Mouse (Mus musculus): ENCODE data around the gene Fbxl17. TPM values are rescaled to one million over a fixed set of nuclear protein-coding genes. Genes with fewer than 3 reads are reported as not detected.

The Fbxl17 gene
- polyA plus RNA-seq, 1 experiment = 11.8 TPM

DNA sequence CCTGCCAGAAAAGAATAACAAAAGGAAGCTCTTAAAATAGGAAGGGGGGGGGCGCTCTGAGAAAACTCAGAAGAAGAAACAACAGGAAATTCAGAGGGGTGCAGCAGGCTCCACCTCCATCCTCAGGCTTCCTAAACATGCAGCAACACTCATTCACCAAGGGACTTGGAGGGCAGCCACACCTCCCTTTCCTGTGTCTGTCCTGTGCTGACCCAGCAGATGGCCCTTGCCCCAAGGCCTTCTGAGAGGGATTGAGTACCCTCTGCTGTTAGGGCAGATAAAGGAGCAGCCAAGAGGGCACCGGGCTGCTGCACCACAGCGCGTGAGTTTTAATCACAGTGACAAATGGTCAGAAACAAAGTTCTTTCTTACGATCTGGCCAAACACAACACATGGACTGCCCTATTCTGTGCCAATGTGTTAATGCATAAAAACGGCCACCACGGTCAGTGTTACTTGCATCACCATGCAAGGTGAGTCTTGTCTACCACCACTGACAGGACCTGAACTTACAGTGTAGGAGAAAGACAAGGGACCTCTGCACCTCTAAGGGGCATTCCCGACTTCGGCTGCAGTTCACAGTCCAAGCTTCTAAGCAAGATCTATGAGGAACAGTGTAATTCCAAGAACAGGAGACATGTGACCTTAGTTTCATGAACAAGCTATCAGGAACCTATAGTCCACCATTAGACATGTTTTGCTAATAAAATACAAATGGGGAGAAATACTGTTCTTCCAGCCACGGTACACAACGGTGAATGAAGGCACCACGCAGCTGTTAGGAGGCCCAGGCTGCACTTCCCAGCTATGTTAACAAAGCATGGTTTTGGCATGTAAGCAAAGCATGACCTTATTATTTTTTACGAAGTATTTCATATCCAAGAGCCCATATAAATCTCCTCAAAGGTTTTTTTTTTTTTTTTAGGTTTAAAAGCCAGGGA lies 96.8 kb downstream of the Fbxl17 start:
- no peak for DNase-seq (ENCODE audit: low spot score)

DNA sequence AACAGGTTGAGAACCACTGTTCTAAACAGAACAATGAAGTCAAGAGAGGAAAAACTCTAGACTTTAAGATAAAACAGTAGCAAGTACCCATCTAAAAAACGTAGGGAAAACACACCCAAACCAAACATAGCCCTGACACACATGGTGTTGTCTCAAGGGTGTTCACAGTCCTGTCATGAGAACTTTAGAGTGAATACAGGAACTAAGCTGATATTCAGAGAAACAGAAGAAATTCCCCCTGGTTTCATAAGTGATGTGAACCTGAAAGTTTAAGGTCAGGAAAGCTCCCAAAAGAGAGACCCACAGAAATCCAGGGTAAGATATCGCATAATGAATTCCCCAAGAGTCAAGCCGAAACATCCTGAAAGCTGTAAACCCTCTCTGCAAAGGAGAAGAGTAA lies 97.6 kb downstream of the Fbxl17 start:
- DNase-seq (ENCODE audit: low spot score) = no peak

DNA sequence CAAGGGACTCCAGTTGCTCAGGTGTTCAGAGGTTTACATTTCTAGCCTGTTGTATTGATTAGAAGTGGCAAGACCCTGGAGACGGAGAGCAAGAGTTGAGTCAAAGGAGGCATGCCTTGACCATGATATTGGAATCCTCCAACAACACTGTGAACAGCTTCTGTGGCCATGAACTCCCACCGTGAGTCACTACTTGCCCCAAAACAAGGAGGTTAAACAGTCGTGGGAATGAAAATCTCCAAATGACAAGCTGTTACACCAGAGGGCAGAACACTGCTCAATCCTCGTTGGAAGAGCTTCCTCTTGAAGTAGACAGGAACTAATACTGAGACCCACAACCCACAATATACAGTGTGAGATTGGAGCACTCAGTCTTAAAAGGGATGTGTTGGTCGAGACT lies 99.2 kb downstream of the Fbxl17 start:
- no peak for DNase-seq (ENCODE audit: low spot score)

DNA sequence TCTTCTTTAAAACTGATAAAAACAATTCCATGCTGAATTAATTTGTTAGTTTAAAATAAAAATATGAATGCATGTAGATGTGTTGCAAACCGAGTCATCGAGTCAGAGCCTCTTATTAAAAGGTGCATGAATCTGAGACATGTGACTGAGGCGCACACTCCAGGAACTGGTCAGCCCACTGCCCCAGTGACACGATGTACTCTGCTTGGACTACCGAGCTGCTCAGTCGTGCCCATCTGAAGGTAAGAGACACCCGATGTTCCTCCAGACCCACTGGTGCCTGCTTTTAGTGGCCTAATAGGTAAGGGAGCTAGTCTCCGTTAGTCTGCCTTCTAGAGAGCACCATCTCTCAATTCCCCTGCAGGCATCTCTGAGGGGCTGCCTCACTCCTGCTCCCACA lies 100.0 kb downstream of the Fbxl17 start:
- no peak for DNase-seq (ENCODE audit: low spot score)

DNA sequence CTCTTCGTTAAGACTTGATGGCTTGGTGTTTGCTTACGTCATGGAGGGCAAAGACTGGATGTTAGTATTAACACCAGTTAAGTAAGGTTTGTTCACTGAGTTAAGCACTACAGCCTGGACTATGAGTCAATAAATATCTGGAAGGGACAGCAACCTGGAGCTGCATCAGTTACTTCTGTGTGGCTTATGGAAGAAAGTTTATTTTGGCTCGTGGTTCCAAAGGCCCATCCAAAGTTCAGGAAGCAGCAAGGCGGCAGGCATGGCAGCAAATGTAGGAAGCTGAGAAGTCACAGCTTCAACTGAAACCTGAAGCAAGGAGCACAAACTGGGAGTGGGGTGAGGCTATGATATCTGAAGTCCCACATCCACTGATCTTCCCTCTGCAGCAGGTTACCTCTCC lies 108.3 kb downstream of the Fbxl17 start:
- no peak for DNase-seq (ENCODE audit: low spot score)

DNA sequence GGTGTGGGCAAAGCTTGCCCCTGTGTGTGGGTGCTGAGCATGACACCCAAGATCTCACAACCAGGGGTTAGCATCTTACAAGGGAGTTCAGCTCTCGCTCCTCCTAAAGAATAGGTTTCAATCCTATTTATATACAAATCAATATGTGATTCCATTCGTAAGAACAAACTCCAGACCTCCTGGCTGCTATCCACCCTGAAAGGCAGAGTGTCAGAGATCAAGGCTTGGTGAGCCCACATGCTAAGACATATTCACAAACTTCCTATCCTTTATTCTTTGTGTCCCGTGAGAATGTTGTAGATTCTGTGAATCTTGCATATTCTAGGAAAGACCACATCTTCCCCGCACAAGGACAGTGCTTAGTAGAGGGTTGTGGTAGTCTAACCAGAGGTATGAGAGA lies 108.9 kb downstream of the Fbxl17 start:
- DNase-seq (ENCODE audit: low spot score) = no peak

DNA sequence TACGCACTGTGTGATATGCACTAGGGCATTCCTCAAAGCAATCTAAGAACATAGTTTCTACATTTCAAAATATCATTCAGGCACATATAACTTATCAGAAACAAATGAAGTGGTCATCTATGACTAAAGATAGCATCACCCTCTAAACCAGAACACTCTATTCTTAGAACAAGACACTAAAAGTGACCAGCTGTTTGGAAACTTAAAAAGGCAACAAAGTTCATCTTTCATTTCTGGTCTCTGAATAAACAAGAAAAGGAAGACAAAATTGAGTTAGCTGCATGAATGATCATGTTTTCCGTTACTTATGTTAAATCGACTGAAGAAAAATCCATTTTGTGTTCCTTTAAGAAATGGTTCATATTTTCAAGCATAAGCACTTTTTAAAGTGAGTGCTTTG lies 128.8 kb downstream of the Fbxl17 start:
- no peak for DNase-seq (ENCODE audit: low spot score)

DNA sequence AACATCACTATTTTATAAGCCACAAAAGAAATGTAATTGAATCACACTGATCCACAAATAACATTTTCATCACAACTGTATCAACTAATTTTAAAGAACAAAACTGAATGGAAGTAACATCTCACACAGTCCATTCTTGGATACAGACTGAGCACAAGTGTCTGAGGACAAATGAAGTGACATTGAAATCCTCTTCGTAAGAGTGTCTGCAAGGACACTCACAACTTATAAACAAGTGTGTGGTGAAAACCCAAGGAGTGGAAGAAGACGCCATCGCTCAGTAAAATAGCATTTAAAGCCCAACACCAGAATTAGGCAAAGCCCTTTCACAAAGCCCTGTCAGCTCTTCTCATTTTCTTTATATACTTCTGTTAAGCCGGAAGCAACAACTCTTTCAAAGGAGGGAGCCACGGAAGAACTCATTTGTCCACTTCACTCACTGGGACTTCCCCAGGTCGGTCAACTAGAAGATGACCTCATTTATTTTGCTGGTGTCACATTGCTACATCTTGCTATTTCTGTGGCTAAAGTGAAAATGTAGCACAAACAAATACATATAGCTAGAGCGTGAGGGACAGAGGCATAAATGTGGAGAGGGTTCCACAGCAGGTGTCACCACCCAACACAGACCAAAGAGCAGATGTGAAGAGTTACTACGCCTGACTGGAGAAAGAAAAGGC lies 130.0 kb downstream of the Fbxl17 start:
- DNase-seq (ENCODE audit: low spot score) = no peak

DNA sequence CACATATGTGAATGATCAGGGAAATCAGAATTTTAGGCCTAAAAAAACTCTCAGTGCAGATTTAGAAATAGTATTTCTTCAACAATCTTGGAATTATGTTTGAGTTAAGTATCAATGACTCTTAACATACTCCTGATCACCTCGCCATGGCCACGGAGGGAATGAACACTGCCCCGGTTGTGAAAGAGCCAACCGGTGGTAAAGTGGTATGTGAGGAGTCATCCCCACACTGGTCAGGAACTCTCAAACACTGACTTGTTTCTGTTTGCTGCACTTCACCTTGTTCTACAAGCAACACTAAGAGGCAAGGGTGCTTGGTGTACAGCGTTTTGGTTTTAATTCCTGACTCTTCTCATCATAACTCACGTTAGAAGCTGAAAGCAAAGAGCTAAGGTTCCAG lies 132.3 kb downstream of the Fbxl17 start:
- no peak for DNase-seq (ENCODE audit: low spot score)

DNA sequence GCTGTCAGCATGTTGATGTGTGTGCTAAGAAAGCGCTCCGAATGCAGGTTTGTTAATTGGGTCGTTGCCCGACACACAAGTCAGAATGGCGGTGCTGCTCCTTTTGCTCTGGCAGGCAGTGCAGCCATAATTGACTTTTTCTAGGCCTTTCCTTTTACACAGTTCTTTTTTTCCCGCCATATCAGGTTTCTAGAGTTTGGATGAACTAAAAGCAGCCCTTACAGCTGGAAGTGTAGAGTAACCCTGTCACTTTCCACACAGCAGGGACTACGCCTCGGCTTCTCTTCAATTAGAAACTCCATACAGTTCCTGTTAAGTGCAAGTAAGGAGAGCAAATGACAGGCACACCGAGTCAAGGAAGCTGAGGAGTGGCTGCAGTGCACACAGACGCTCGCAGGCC lies 133.8 kb downstream of the Fbxl17 start:
- no peak for DNase-seq (ENCODE audit: low spot score)

DNA sequence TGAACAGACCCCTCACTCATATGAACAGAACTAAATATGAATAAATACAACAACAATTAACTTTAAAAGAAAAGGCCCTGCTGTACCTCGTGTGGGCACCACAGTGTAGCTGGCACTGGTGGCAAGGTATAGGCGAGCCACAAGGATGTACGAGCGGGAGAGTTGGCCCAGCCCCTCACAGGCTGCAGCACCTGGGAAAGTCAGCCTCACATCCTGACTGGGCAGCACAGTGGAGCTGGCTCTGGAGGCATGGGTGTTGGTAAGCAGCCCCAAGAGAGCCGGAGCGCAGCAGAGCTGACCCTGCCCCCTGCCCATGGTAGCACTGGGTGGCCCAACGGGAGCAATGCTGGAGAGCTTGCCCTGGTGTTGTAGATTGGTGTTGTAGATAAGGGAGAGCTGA lies 135.2 kb downstream of the Fbxl17 start:
- no peak for DNase-seq (ENCODE audit: low spot score)

DNA sequence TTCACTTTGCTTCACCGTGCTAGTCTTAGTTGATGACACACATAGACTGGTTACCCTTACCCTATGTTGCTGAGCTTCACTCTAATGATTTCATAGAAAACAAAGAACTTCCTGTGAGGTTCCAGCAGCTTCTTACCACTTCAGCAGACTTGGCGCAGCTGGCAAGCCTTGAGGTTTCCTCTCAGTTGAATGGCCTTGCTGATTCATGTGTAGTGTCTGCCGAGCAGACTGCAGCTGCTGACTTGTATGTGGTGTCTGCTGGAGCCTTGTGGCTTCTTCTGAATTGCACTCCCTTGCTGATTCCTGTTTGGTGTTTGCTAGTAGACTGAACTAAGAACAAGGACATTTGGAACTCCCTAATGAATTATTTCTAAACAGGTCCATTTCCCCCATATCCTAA lies 137.6 kb downstream of the Fbxl17 start:
- no peak for DNase-seq (ENCODE audit: low spot score)

DNA sequence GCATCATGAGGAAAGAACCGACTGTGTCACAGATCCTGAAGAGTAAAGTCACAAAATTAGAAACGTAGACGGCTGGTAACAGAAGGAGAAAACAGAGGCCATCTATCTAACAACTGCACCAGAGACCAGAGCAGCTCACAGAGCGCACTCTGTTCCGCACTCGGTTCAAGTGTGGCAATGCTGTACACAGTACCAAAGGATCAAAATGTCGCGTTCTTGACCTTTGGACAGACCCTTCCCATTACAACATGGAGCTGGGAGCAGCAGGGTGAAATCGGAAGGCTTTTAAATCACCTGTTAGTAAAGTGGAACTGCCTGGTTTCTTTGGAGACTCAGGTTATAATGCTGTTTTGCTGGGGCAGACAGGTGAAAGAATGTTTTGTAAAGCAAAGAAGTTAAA lies 138.1 kb downstream of the Fbxl17 start:
- no peak for DNase-seq (ENCODE audit: low spot score)

DNA sequence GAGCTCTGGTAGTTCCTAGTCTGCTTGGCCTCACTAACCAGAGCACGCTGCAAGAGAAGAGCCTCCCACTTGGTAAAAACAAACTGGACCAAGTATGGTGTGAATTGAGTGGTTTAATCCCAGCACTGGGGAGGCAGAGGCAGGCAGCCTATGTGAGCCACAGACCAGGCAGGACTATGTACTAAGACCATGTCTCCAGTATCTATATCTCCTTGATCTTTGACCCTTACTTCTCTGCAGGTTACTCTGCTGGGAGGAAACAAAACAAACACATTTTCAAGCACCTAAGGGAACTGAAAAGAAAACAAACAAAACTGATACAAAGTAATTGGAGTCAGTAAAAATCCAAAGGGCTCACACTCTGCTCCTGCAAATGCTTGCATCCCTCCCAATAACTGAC lies 141.0 kb downstream of the Fbxl17 start:
- no peak for DNase-seq (ENCODE audit: low spot score)

DNA sequence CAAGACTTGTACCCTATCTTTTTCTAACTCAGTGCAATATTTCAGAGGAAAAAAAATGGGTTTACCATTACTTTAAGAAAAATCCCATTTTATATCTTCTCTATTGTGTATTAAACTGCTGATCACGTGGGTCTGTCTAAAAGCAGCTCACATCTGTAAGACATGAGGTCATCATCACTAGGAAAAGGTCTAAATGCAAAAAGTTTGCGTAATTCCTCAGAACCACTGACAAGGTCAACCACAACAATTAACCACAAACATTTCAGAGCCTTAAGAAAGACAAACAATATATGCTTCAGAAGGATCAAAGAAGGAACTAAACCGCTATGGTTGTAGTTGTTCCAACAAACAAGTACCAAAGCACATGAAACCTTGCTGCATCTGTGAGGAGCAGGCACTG lies 143.6 kb downstream of the Fbxl17 start:
- DNase-seq (ENCODE audit: low spot score) = no peak

DNA sequence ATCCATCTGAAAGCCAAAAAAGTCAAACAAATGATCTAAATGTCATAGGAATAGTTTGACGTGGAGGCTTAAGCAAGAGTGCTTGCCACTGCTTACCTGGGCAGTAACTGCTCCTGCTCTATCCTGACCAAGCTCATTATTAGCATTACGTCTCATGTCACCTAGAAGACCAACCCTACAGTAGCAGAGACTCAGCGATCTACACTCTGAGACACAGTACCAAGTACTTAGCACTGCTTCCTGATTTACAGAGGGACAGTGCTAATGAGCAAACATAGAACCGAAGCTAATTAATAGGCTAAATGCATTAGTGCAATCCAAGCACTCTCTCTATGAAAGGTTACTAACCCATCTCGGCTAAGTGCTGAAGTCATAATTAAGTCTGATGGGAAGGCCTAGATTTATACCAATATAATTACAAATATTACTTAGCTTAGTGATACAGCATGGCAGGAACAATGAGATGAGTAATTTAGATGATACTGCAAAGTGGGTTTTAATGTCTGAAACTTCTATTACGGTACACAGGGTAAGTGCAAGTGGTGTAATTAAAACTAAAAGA lies 147.1 kb downstream of the Fbxl17 start:
- no peak for DNase-seq (ENCODE audit: low spot score)

DNA sequence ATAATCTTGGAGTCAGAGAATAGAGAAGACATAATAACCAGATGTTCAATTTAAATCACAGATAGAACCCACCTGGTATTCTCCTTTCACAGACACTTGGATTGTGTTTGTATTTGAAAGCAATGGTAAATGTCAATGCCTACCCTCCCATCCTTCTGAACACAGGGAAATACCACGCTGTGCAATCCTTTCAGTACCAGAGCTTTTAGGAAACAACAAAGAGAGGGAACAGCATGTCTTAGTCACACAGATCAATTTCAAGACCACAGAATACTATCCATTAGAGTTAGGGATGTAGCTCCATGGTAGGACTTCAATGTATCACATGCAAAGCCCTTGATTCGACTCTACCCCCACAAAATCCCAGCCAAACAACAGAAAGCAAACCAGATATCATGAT lies 148.1 kb downstream of the Fbxl17 start:
- no peak for DNase-seq (ENCODE audit: low spot score)

DNA sequence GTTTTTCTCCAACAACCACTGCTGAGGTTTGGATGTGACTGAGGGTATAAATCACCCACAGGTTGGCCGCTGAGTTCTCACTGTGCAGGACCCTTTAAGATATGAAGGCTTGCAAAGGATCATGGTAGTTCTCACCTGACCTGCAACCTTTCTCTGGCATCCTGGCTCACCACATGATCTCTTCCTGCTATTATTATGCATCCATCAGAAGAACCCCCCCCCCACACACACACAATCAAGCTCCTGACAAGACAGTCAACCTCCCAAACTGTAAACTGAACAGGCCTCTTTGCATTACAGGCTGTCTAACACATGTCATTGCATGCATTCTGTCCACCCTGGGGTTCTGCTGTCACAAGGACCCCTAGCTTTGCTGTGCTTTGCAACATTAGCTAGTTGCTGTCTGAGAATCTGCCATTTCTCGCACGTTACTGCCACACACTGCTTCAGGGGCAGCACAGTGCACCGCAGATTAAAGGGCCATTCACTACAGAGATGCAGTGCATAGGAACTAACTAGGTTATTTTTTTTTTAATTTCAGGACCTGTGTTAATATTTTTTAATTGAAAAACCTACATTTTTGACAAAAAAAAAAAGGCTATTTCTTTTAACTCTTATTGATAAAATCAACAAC lies 148.8 kb downstream of the Fbxl17 start:
- no peak for DNase-seq (ENCODE audit: low spot score)

DNA sequence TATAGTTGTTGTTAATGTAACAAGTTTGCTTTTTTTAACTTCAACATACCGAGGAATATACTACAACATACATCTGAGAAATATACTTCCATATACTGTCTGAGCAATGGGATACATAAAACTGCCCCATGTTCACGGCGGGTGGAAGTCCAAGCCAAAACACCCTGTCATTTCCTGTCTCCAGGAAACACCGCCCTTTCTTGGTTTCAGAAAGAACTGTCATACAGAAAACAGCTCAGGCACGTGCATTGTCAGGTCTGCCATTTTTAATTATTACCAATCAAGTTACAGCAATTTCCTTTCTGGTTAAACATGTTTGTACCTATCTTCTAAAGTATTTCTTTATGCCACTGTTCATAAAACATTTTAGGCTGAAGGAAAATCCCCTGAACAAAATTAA lies 155.7 kb downstream of the Fbxl17 start:
- DNase-seq (ENCODE audit: low spot score) = no peak

DNA sequence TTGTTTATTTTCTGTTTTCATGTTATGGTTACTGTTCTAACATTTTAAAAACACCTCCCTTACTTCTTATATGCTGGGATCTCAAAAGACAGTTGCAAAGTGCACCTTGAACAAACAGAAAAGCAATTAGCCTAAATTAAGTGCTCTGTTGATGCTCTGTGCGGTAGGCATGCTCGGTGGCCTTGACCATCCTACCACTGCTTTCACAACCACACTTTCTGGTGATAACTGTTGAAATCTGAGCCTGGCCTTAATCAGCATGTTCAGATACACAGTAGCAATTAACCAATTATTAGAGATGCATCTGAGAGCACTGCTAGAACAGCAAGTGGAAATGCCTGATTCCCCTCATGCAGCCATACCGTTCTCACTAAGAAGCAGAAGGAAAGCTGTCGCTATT lies 156.7 kb downstream of the Fbxl17 start:
- no peak for DNase-seq (ENCODE audit: low spot score)

DNA sequence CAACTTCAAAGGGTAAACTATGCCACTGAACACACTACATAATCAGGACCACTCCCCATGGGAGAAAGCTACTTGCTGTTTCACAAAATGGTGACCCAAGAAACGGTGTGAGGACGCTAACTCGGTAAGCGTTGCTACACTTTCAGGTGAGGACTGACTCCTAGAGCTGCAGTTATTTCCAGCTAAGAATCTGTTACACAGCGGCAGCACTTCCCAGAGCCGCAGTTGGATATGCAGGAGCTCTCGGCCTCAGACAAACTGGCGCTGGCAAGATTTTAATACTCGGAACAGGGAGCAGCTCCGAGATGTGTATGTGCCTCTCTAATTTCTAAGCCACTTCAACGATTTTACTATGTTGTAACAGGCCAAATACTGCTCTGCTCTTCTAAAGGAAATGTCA lies 157.4 kb downstream of the Fbxl17 start:
- DNase-seq (ENCODE audit: low spot score) = no peak

DNA sequence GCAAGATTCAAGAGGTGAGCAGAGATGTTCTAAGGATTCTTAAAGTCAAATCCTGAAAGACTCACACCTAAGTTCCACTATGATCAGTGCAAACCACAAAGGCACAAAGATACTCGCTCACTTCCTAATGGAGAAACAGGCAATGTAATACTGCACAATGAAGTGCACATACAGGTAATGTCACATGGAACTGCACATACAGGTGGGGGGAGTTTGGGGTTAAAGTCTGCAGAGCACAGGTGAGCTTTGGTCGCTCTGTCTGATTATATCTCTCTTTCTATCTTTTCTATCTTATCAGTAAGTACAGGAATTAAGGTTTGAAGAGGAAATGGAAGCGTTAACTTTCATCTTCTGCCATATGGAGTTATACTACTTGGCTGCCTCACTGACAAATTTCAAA lies 158.6 kb downstream of the Fbxl17 start:
- DNase-seq (ENCODE audit: low spot score) = no peak

DNA sequence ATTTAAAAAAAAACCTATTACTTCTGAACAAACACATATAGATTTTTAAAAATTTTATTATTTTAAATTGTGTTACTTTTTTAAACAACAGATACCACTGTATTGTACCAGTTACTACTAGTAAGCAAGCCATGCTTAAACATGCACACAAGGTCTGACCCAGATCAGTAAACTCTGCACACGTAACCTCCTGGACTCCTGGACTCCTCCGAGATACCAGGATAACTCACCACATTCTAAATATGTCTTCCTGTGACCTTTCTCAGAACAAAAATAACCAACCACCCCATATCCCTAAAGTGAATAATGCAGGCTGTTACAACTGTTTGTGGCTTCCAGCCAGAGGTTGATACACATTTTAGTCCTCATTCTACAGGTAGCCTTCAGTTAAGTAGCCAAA lies 170.9 kb downstream of the Fbxl17 start:
- DNase-seq (ENCODE audit: low spot score) = no peak

Measured in urinary bladder, adult 2 months (tissue).